Mouse (Mus musculus) thymus, postnatal 4 days (tissue): ENCODE results near the gene Fam126a.

Source experiments
- DNase-seq: peaks from one replicate; pipeline ENCODE4 v3.0.0; 2021

The Fam126a gene

GRCm38 (mm10) chr5:24039423-24039822, 8.9 kb upstream of the Fam126a start:
- no peak for DNase-seq

DNA sequence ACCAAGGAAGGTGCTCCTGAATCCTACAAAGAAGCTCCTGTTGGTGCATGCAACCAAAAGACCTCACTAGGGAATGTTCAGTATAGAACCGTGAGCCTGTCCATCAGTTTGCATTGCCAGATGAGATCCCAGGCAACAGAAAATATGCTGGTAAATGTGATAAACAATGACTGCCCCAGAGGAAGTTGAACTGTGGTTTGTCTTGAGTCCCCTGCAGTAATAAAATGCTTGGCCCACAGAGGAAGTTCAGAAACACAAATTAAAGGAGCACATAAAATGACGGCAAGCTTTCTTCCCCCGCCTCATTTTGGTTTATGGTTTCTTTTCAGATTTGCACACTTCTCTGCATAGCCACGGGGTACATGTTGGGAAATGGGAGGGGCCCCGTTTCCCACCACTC, 8.3 kb upstream of the Fam126a start:
- DNase-seq, result no peak

DNA sequence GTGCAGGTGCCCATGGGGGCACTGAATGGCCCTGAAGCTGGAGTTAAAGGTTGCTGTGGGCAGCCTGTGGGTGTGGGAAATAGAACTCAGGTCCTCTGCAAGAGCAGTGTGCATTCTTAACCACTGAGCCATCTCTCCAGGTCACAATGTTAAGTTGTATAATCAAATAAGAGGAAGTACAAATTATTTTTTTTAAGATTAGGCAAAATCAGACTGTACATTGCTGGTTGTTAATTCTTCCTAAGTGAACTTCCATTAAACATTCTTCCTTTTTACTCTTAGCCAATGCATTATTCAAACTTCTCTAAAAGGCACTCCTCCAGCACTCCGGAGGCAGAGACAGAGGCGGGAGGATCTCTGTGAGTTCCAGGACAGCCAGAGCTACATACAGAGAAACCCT, 7.7 kb upstream of the Fam126a start:
- DNase-seq, result no peak

GRCm38 (mm10) chr5:24036731-24037130, 6.2 kb upstream of the Fam126a start:
- no peak for DNase-seq

DNA sequence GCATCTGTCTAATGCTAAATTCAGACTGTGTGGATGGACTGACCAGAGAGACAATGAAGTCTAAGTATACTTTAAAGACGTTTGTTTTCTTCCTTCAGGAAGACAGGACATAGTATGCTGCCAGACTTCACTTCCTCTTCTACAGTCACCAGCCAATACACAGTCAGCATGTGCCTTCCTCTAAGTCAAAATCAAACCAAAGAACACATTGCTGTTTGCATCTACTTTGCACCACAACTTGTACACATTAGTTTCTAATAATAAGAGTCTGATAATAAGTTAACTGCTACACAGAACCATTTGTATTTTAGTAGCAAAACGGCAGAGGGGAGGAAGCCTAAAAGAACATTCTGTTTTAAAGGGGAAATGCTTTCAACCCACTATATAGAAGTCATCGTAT, 4.5 kb upstream of the Fam126a start:
- DNase-seq, result no peak

- DNase-seq, result no peak
These were observed 3.6 kb upstream of the Fam126a start for GRCm38 (mm10) chr5:24034091-24034490.

DNA sequence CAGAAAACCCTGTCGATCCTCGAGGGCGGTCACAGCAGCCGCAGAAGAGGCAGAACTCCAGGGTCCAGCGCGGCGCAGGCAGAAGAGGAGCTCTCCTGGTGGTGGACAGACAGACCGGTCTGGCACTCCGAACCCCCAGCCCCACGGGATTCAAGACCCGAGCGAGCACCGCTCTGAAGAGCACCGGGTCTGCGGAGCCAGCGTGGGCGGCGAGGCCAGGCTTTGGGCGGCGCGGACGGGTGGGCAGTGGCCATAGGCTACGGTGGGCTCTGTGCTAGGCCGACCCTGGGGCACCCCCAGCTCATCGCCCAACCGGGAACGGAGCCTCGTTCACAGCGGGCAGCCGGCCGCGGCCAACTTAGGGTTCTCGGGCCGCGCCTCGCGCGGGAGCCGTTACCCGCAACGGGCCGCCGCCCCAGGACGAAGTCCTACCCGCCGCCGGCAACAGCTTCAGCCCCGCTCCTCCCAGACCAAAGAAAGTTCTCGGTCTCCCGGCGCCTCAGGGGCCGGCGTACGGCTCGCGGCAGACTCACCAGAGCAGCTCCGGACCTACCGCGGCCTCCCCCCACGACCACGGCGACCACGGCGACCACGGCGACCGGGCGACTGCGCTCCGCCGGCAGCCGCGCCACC, 428 bp downstream of the Fam126a start:
- peak; percentile 58 for DNase-seq

DNA sequence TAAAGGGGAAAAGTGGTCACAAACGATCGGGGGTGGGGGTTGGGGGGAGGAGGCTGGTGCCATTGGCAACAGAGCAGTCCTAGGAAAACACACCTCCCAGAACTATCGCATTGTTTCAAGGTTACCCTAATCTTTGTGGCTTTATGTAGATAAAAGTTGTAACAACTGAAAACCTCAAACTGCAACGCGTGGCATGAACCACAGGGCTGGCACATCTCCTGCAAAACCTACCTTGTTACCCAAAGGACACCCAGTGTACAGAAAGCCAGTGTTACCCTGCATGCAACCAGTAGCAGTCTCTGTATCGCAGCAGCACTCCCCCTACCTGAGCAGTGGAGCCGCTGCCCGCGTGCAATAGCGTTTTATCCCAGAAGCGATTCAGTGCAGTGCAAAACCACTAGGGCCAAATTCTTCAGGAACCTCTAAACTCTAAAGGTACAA, 1.1 kb downstream of the Fam126a start:
- DNase-seq, result peak; percentile 74

DNA sequence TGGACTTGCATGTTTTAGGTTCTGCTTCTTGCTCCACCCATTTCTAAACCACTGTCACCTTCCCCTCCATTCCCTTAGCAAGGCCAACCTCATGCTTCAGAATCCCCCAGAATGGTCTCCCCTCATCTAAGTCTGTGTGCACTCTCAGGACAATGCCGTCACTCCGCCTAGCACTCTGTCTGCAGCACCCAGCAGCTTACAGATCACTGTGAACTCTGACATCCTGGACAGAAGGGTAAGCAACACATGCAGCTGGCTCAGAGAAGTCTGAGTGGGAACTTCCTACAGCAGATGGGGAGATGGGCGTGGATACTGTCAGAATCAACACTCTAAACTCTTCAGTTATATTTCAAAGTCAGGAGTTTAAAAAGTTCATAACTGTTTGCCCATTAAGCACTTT, 5.5 kb downstream of the Fam126a start:
- DNase-seq, result no peak

DNA sequence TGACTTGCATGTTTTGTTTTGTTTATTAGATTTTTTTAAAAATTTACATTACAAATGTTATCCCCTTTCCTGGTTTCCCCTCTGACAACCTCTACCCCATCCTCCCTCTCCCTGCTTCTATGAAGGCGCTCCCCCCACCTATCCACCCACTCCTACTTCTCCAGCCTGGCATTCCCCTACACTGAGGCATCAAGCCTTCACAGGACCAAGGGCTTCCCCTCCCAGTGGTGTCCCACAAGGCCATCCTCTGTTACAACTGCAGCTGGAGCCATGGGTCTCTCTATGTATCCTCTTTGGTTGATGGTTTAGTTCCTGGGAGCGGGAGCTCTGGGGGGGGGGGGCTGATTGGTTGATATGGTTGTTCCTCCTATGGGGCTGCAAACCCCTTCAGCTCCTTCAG, 7.3 kb downstream of the Fam126a start:
- no peak for DNase-seq

- DNase-seq, result no peak
These were observed 8.8 kb downstream of the Fam126a start for GRCm38 (mm10) chr5:24021683-24022082.

GRCm38 (mm10) chr5:24020380-24020779, 10.1 kb downstream of the Fam126a start:
- no peak for DNase-seq

DNA sequence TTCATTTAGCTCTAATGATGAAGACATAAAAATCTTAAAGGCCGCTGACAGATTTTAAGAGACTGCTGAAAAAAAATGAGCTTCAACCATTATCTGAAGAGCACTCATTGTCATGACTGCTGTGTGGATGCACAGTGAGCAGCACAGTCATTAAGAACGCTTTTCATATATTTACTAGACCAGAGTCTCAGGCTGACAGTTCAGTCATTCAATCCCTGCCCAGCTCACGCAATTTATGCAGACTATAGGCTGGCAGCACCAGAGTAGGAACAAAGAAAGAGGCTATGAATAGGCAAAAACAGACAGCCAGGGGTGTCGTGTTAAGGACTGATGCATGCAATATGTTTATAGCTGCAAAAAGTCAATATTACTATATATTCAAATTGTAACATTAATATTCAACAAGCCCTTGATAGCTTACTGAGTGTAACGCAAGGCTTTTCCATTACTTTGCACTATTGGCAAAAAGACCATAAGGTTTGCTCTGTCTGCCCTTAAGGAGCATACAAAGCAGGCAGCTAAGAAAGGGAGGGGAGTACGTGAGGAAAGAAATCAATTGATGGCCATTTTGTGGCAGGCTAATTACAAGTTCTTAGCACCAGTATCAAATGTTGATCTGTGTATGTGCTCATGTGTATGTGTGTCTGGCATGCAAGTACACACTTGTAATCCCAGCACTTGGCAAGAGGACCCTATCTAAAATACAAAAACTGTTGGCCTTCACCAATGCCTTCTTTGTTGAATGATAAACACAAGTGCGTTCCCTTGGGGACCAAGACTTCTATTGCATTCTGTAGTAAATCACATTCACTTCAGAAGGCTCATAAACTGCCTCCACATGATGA, 10.9 kb downstream of the Fam126a start:
- no peak for DNase-seq

GRCm38 (mm10) chr5:24018621-24019261, 11.7 kb downstream of the Fam126a start:
- no peak for DNase-seq

GRCm38 (mm10) chr5:24016912-24017311, 13.6 kb downstream of the Fam126a start:
- no peak for DNase-seq

DNA sequence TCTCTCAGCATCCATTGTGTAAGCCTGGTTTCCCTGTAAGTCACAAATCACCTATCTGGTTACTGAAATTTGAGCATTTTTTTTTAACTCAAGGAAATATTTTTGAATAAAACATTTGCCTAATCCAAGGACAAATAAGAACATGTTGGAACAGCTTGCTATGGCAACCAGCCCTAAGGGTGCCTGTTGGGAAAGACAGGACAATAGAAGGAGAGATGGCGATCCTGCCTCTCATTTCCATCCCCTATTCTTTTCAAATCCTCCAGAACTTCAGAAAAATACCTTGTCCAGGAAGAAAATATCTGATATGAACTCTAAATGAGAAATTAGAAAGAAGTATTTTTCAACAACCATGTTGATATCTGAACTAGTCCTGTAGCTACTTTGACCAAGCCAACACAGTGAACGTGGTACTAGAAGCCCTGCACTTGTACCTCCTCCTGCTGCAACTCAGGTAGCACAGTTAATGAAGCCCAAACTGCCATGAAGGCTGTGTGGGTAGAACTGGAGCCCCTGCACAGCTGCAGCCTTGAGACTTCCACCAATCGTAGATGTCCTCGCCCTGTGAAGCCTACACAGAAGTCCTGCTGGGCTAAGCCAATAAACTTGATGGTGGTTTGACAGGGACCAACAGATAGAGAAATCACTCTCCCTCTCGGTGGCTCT, 17.0 kb downstream of the Fam126a start:
- no peak for DNase-seq

- no peak for DNase-seq
These were observed 31.3 kb downstream of the Fam126a start for GRCm38 (mm10) chr5:23999083-23999671.

GRCm38 (mm10) chr5:23995951-23996350, 34.5 kb downstream of the Fam126a start:
- no peak for DNase-seq

GRCm38 (mm10) chr5:23994929-23995328, 35.6 kb downstream of the Fam126a start:
- no peak for DNase-seq

DNA sequence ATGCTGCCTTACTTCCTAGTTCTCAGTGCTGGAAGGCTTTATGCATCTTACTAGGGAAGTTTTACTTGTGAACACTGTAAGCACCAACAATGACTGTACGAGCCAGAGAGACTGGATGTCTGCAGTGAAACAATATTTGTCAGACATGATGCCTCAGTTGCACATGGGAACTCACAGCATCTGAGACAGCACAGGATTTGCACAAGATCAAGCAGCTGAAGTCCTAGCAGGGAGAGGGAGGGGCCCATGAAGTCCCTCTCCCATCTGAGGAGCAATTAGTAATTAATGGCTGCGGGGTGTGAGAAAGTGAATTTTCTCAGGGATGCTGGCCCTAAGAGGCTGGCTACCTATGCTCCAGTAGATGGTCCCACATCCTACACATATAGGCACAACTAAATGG, 36.3 kb downstream of the Fam126a start:
- DNase-seq, result no peak

GRCm38 (mm10) chr5:23993553-23993894, 37.0 kb downstream of the Fam126a start:
- DNase-seq, result no peak

DNA sequence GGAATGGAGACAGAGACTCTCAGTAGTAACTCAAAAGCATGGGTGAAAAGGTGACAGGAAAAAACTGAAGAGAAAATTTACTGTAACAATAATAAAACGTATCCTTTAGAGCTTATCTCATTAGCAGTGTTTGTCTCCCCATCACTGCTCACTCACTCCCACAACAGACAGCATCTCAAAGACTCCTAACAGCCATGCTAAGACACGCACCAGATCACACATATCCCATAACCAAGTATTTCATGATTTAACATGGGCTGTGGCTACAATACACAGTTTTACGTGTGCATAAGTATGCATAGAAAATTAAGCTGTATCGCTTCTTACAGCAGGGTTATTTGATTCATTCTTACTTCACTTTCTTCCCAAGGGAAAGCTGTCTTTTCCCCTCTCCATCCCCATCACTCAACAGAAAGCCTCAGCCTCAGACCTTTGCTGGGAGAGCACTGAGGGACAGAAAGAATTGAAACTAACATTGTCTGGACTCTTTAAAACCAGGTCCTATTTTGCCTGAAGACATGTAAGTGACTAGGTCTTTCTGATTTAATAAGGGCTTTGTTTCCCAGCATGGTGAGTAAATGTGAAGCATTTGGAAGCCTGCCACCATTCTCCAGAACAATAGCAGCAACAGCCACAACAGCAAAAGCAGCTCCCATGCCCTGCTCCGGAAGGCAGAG, 37.5 kb downstream of the Fam126a start:
- DNase-seq, result no peak

- DNase-seq, result no peak
These were observed 40.5 kb downstream of the Fam126a start for GRCm38 (mm10) chr5:23990001-23990400.
